Mouse (Mus musculus): ENCODE measurements at regions not wholly inside any gene's neighbourhood (a gene's known extent, or its start where the extent isn't known, plus 50 kb on each side); places are given as distances from the start of the nearest gene placed in this dataset.
A peak's percentile ranks its signal among the peaks of the same experiment; 100 is the strongest.

GRCm38 (mm10) chr2:92673064-92673813 lies 73.7 kb downstream of the Chst1 start:
- TF ChIP-seq MYOG (IDR thresholded peaks at IDR 0.05; ENCODE audit: control insufficient read depth, extremely low read depth, insufficient read length) (no peak), FOSL1 (IDR thresholded peaks at IDR 0.05; ENCODE audit: insufficient read depth, low read length, poor library complexity, severe bottlenecking) (no peak), USF1 (IDR thresholded peaks at IDR 0.05; ENCODE audit: low read depth) (no peak), MYOD1 (IDR thresholded peaks at IDR 0.05; ENCODE audit: control insufficient read depth, insufficient read length, low read depth) (no peak), CEBPB (IDR thresholded peaks at IDR 0.05; ENCODE audit: low read depth) (no peak), CTCF (IDR thresholded peaks at IDR 0.05; ENCODE audit: control insufficient read depth, insufficient read depth, insufficient read length) (no peak), MAX (IDR thresholded peaks at IDR 0.05) (no peak)
- Histone ChIP-seq H3K79me2 (ENCODE audit: control insufficient read depth, insufficient read depth) (no peaks in the 10 kb centered on the region), H3ac (ENCODE audit: control insufficient read depth, insufficient read length, low read depth) (no peak overlapping the region), H3K36me3 (ENCODE audit: control insufficient read depth, insufficient read depth) (no peaks in the 10 kb centered on the region), H3K27me3 (ENCODE audit: control insufficient read depth, insufficient read depth, insufficient read length) (peaks cover 14% of the 10 kb centered on the region), H3K79me3 (ENCODE audit: low read depth) (no peaks in the 10 kb centered on the region), H3K4me3 (ENCODE audit: insufficient read depth, poor library complexity, severe bottlenecking) (no peak overlapping the region)

GRCm38 (mm10) chr2:92673931-92674330 lies 74.4 kb downstream of the Chst1 start:
- TF ChIP-seq CEBPB (IDR thresholded peaks at IDR 0.05; ENCODE audit: low read depth) (no peak), CTCF (IDR thresholded peaks at IDR 0.05; ENCODE audit: control insufficient read depth, insufficient read depth, insufficient read length) (no peak), MAX (IDR thresholded peaks at IDR 0.05) (no peak), MYOG (IDR thresholded peaks at IDR 0.05; ENCODE audit: control insufficient read depth, extremely low read depth, insufficient read length) (no peak), USF1 (IDR thresholded peaks at IDR 0.05; ENCODE audit: low read depth) (no peak), FOSL1 (IDR thresholded peaks at IDR 0.05; ENCODE audit: insufficient read depth, low read length, poor library complexity, severe bottlenecking) (no peak), MYOD1 (IDR thresholded peaks at IDR 0.05; ENCODE audit: control insufficient read depth, insufficient read length, low read depth) (no peak)
- no peak overlapping the region for H3ac ChIP-seq (ENCODE audit: control insufficient read depth, insufficient read length, low read depth)
- H3K27me3 ChIP-seq (ENCODE audit: control insufficient read depth, insufficient read depth, insufficient read length): peaks cover 14% of the 10 kb centered on the region
- no peaks in the 10 kb centered on the region for H3K36me3 ChIP-seq (ENCODE audit: control insufficient read depth, insufficient read depth)
- no peaks in the 10 kb centered on the region for H3K79me2 ChIP-seq (ENCODE audit: control insufficient read depth, insufficient read depth)
- H3K79me3 ChIP-seq (ENCODE audit: low read depth): no peaks in the 10 kb centered on the region
- no peak overlapping the region for H3K4me3 ChIP-seq (ENCODE audit: insufficient read depth, poor library complexity, severe bottlenecking)

GRCm38 (mm10) chr2:92675247-92675646 lies 75.7 kb downstream of the Chst1 start:
- Histone ChIP-seq H3K79me2 (ENCODE audit: control insufficient read depth, insufficient read depth) (no peaks in the 10 kb centered on the region), H3K36me3 (ENCODE audit: control insufficient read depth, insufficient read depth) (no peaks in the 10 kb centered on the region), H3K79me3 (ENCODE audit: low read depth) (no peaks in the 10 kb centered on the region), H3K27me3 (ENCODE audit: control insufficient read depth, insufficient read depth, insufficient read length) (peaks cover 10% of the 10 kb centered on the region), H3ac (ENCODE audit: control insufficient read depth, insufficient read length, low read depth) (no peak overlapping the region), H3K4me3 (ENCODE audit: insufficient read depth, poor library complexity, severe bottlenecking) (no peak overlapping the region)
- TF ChIP-seq USF1 (IDR thresholded peaks at IDR 0.05; ENCODE audit: low read depth) (no peak), FOSL1 (IDR thresholded peaks at IDR 0.05; ENCODE audit: insufficient read depth, low read length, poor library complexity, severe bottlenecking) (no peak), CEBPB (IDR thresholded peaks at IDR 0.05; ENCODE audit: low read depth) (no peak), MAX (IDR thresholded peaks at IDR 0.05) (no peak), CTCF (IDR thresholded peaks at IDR 0.05; ENCODE audit: control insufficient read depth, insufficient read depth, insufficient read length) (no peak), MYOG (IDR thresholded peaks at IDR 0.05; ENCODE audit: control insufficient read depth, extremely low read depth, insufficient read length) (no peak), MYOD1 (IDR thresholded peaks at IDR 0.05; ENCODE audit: control insufficient read depth, insufficient read length, low read depth) (no peak)

GRCm38 (mm10) chr2:92678276-92678930 lies 78.9 kb downstream of the Chst1 start:
- TF ChIP-seq MYOD1 (IDR thresholded peaks at IDR 0.05; ENCODE audit: control insufficient read depth, insufficient read length, low read depth) (peak; percentile 54), MAX (IDR thresholded peaks at IDR 0.05) (peak; percentile 95), FOSL1 (IDR thresholded peaks at IDR 0.05; ENCODE audit: insufficient read depth, low read length, poor library complexity, severe bottlenecking) (no peak), CTCF (IDR thresholded peaks at IDR 0.05; ENCODE audit: control insufficient read depth, insufficient read depth, insufficient read length) (no peak), MYOG (IDR thresholded peaks at IDR 0.05; ENCODE audit: control insufficient read depth, extremely low read depth, insufficient read length) (no peak), CEBPB (IDR thresholded peaks at IDR 0.05; ENCODE audit: low read depth) (peak; percentile 37), USF1 (IDR thresholded peaks at IDR 0.05; ENCODE audit: low read depth) (peak; percentile 43)

GRCm38 (mm10) chr2:92678999-92679704 lies 79.6 kb downstream of the Chst1 start:
- no peak for TF ChIP-seq MAX (IDR thresholded peaks at IDR 0.05)
- no peak for TF ChIP-seq USF1 (IDR thresholded peaks at IDR 0.05; ENCODE audit: low read depth)
- no peak for TF ChIP-seq FOSL1 (IDR thresholded peaks at IDR 0.05; ENCODE audit: insufficient read depth, low read length, poor library complexity, severe bottlenecking)
- TF ChIP-seq CTCF (IDR thresholded peaks at IDR 0.05; ENCODE audit: control insufficient read depth, insufficient read depth, insufficient read length): no peak
- TF ChIP-seq MYOG (IDR thresholded peaks at IDR 0.05; ENCODE audit: control insufficient read depth, extremely low read depth, insufficient read length): no peak
- no peak for TF ChIP-seq CEBPB (IDR thresholded peaks at IDR 0.05; ENCODE audit: low read depth)
- TF ChIP-seq MYOD1 (IDR thresholded peaks at IDR 0.05; ENCODE audit: control insufficient read depth, insufficient read length, low read depth): no peak
- Histone ChIP-seq H3K27me3 (ENCODE audit: control insufficient read depth, insufficient read depth, insufficient read length) (peaks cover 9% of the 10 kb centered on the region), H3K4me3 (ENCODE audit: insufficient read depth, poor library complexity, severe bottlenecking) (no peak overlapping the region), H3K79me2 (ENCODE audit: control insufficient read depth, insufficient read depth) (no peaks in the 10 kb centered on the region), H3K36me3 (ENCODE audit: control insufficient read depth, insufficient read depth) (no peaks in the 10 kb centered on the region), H3K79me3 (ENCODE audit: low read depth) (no peaks in the 10 kb centered on the region), H3ac (ENCODE audit: control insufficient read depth, insufficient read length, low read depth) (no peak overlapping the region)

More at GRCm38 (mm10) chr2:92678276-92678930, 78.9 kb downstream of the Chst1 start:
- Histone ChIP-seq H3K4me3 (ENCODE audit: insufficient read depth, poor library complexity, severe bottlenecking) (no peak overlapping the region), H3ac (ENCODE audit: control insufficient read depth, insufficient read length, low read depth) (peak overlapping the region; percentile 12), H3K79me2 (ENCODE audit: control insufficient read depth, insufficient read depth) (no peaks in the 10 kb centered on the region), H3K79me3 (ENCODE audit: low read depth) (no peaks in the 10 kb centered on the region), H3K36me3 (ENCODE audit: control insufficient read depth, insufficient read depth) (no peaks in the 10 kb centered on the region), H3K27me3 (ENCODE audit: control insufficient read depth, insufficient read depth, insufficient read length) (peaks cover 9% of the 10 kb centered on the region)

All from C2C12 (cell line).